Mouse (Mus musculus) CH12.LX (cell line): Measurements from ENCODE around the gene Ttc7b. TPM values are rescaled to one million over a fixed set of nuclear protein-coding genes. Genes with fewer than 3 reads are reported as not detected.

Source experiments
- DNase-seq: peaks from one replicate; pipeline ENCODE4 v3.0.0-alpha.2; 2013; ENCODE audit errors: extremely low read depth
- H3K27ac ChIP-seq: 2 replicates; pipeline ENCODE4 v1.5.1; 2012; ENCODE audit warnings: low read depth, mild to moderate bottlenecking, control low read depth, moderate library complexity; ENCODE audit not compliant: insufficient read depth
- H3K27me3 ChIP-seq: replicated peaks from 2 replicates; pipeline ENCODE3; 2012; ENCODE audit warnings: inconsistent platforms
- H3K36me3 ChIP-seq, 2 experiments: replicated peaks in 1 of 2; 2 replicates each; pipeline versions ENCODE3 to v1.6.1; 2012; ENCODE audit warnings: inconsistent platforms in 1 of 2, low read length in 1 of 2, mild to moderate bottlenecking in 1 of 2, mixed read lengths in 1 of 2, moderate library complexity in 1 of 2; ENCODE audit not compliant: control insufficient read depth in 1 of 2, insufficient read depth in 1 of 2
- H3K4me1 ChIP-seq, 2 experiments: 2 replicates each; pipeline ENCODE4 v1.6.1; 2012; ENCODE audit warnings: inconsistent platforms in 1 of 2, moderate library complexity in 1 of 2; ENCODE audit not compliant: insufficient read depth in 2 of 2, control insufficient read depth in 1 of 2
- H3K4me2 ChIP-seq: 2 replicates; pipeline ENCODE4 v1.6.1; 2012; ENCODE audit warnings: low read depth, mild to moderate bottlenecking, control low read depth; ENCODE audit not compliant: poor library complexity, insufficient read depth, severe bottlenecking
- H3K4me3 ChIP-seq, 3 experiments: fragments of 150-350 bp in 1 of 3; sonication (generic) in 1 of 3; replicated peaks in 1 of 3; 2 replicates each; pipeline versions ENCODE3 to v1.5.1; 2011 to 2012; ENCODE audit warnings: low read depth in 2 of 3, low read length in 2 of 3, mild to moderate bottlenecking in 2 of 3, moderate library complexity in 2 of 3, control low read depth in 1 of 3, improper control_type of control experiment in 1 of 3, inconsistent platforms in 1 of 3, mixed read lengths in 1 of 3; ENCODE audit not compliant: poor library complexity in 1 of 3
- H3K79me2 ChIP-seq: replicated peaks from 2 replicates; pipeline ENCODE4 v1.6.1; 2012; ENCODE audit warnings: mild to moderate bottlenecking, moderate library complexity; ENCODE audit not compliant: control insufficient read depth, poor library complexity, insufficient read depth, severe bottlenecking; ENCODE audit errors: extremely low read depth
- H3K9ac ChIP-seq: 2 replicates; pipeline ENCODE4 v1.6.1; 2012; ENCODE audit warnings: low read depth, mild to moderate bottlenecking, control low read depth, moderate library complexity; ENCODE audit not compliant: insufficient read depth
- H3K9me3 ChIP-seq: replicated peaks from 2 replicates; pipeline ENCODE3; 2012; ENCODE audit warnings: low read length, inconsistent platforms, mixed read lengths
- CTCF ChIP-seq, 2 experiments: IDR thresholded peaks in 1 of 2; conservative IDR thresholded peaks in 1 of 2; 2 replicates each; pipeline ENCODE4 v1.5.1; 2011 to 2012; ENCODE audit warnings: low read depth in 2 of 2, low read length in 2 of 2, improper control_type of control experiment in 1 of 2, inconsistent platforms in 1 of 2, mild to moderate bottlenecking in 1 of 2, moderate library complexity in 1 of 2
- ELF1 ChIP-seq: IDR thresholded peaks from 2 replicates; pipeline ENCODE4 v1.6.1; 2014; ENCODE audit warnings: low read depth, mild to moderate bottlenecking, inconsistent platforms, low read length, improper control_type of control experiment
- GABPA ChIP-seq: IDR thresholded peaks from 2 replicates; pipeline ENCODE4 v1.6.1; 2012; ENCODE audit warnings: low read depth, low read length, improper control_type of control experiment, inconsistent platforms; ENCODE audit not compliant: insufficient replicate concordance
- IRF4 ChIP-seq: IDR thresholded peaks from 2 replicates; pipeline ENCODE4 v1.6.1; 2014; ENCODE audit warnings: low read depth, mild to moderate bottlenecking, inconsistent platforms, low read length, improper control_type of control experiment
- KAT2A ChIP-seq: IDR thresholded peaks from 2 replicates; pipeline ENCODE4 v1.6.1; 2012; ENCODE audit warnings: low read length, improper control_type of control experiment, inconsistent platforms; ENCODE audit not compliant: insufficient replicate concordance
- MAFK ChIP-seq: IDR thresholded peaks from 2 replicates; pipeline ENCODE4 v1.6.1; 2011; ENCODE audit warnings: low read length, improper control_type of control experiment; ENCODE audit not compliant: insufficient replicate concordance
- MYC ChIP-seq: IDR thresholded peaks from 2 replicates; pipeline ENCODE4 v1.6.1; 2011; ENCODE audit warnings: low read depth, mild to moderate bottlenecking, improper control_type of control experiment, low read length
- NRF1 ChIP-seq: IDR thresholded peaks from 2 replicates; pipeline ENCODE4 v1.6.1; 2014; ENCODE audit warnings: low read depth, mild to moderate bottlenecking, inconsistent platforms, low read length, improper control_type of control experiment, moderate library complexity
- PAX5 ChIP-seq: IDR thresholded peaks from 2 replicates; pipeline ENCODE4 v1.6.1; 2012; ENCODE audit warnings: low read length, inconsistent platforms, mixed read lengths
- POLR2A ChIP-seq: IDR thresholded peaks from 2 replicates; pipeline ENCODE4 v1.6.1; 2011; ENCODE audit warnings: low read depth, mild to moderate bottlenecking, improper control_type of control experiment, low read length
- RCOR1 ChIP-seq: conservative IDR thresholded peaks from 2 replicates; pipeline ENCODE4 v1.6.1; 2012; ENCODE audit warnings: low read depth, mild to moderate bottlenecking, inconsistent platforms, low read length, improper control_type of control experiment
- SMC3 ChIP-seq: IDR thresholded peaks from 2 replicates; pipeline ENCODE4 v1.6.1; 2011; ENCODE audit warnings: low read depth, low read length, improper control_type of control experiment
- USF1 ChIP-seq: IDR thresholded peaks from 2 replicates; pipeline ENCODE4 v1.6.1; 2014; ENCODE audit warnings: low read depth, mild to moderate bottlenecking, inconsistent platforms, low read length, improper control_type of control experiment
- USF2 ChIP-seq: conservative IDR thresholded peaks from 2 replicates; pipeline ENCODE4 v1.6.1; 2011; ENCODE audit warnings: low read depth, low read length, improper control_type of control experiment
- ZC3H11A ChIP-seq: IDR thresholded peaks from 2 replicates; pipeline ENCODE4 v1.6.1; 2012; ENCODE audit warnings: low read depth, mild to moderate bottlenecking, inconsistent platforms, low read length, improper control_type of control experiment
- ZKSCAN1 ChIP-seq: IDR thresholded peaks from 2 replicates; pipeline ENCODE4 v1.6.1; 2012; ENCODE audit warnings: low read depth, inconsistent platforms, low read length, improper control_type of control experiment, borderline replicate concordance
- ZNF384 ChIP-seq: IDR thresholded peaks from 2 replicates; pipeline ENCODE4 v1.6.1; 2012; ENCODE audit warnings: low read depth, low read length, improper control_type of control experiment, inconsistent platforms
- dilution Hi-C: fragments of 300-500 bp; cut with MboI; formaldehyde crosslinking; loops from 2 replicates; pipeline ENCODE4 v1.14.3; 2020; ENCODE audit warnings: low sequenced_read_pairs; ENCODE audit not compliant: extremely low pct_unique_long_range_greater_than_20kb, extremely low pct_ligation_motif_present
- in situ Hi-C: fragments of 300-500 bp; cut with MboI; formaldehyde crosslinking; loops from 3 replicates; pipeline ENCODE4 v1.14.3; 2019; ENCODE audit warnings: low sequenced_read_pairs, low pct_ligation_motif_present, low pct_unique_long_range_greater_than_20kb, mixed read lengths
- polyA plus RNA-seq: library from polyadenylated mRNA; unstranded; fragments of >175 nt; gene quantifications from 2 replicates; pipeline ENCODE4 v1.2.1, GENCODE M21; 2012; ENCODE audit warnings: low read depth; ENCODE audit not compliant: insufficient read length
- total RNA-seq, 2 experiments: library from RNA; depleted of rRNA; stranded (reverse); fragments of 300-350 nt in 1 of 2; fragments of >200 nt in 1 of 2; gene quantifications; 2 replicates each; pipeline ENCODE4 v1.2.3; 2012 to 2014

The Ttc7b gene
- total and polyA plus RNA-seq, 3 experiments = 7.8 to 18.3 (median 12.7) TPM

- no peaks in the 10 kb centered on the region for H3K27me3 ChIP-seq
- dilution Hi-C loops (no loop called here), in situ Hi-C loops (no loop called here)
- peaks cover 0 to 43% of the 10 kb centered on the region in 2 experiments for H3K36me3 ChIP-seq
- no peak overlapping the region for H3K9ac ChIP-seq
- peaks cover 0 to 13% of the 10 kb centered on the region in 2 experiments; a peak in 2 of 4 replicates for H3K4me1 ChIP-seq
- no peak for DNase-seq
- no peaks in the 10 kb centered on the region for H3K79me2 ChIP-seq
- H3K27ac ChIP-seq = no peak overlapping the region
- no peak overlapping the region for H3K4me2 ChIP-seq
- H3K4me3 ChIP-seq = no peak overlapping the region
- H3K9me3 ChIP-seq = no peaks in the 10 kb centered on the region
- TF ChIP-seq ZNF384 (no peak), ZKSCAN1 (no peak), ELF1 (no peak), ZC3H11A (no peak), IRF4 (no peak), USF1 (no peak), SMC3 (no peak), GABPA (no peak), POLR2A (no peak), USF2 (no peak), PAX5 (no peak), CTCF (conservative IDR thresholded peaks at IDR 0.05 in 1 of 2, IDR thresholded peaks at IDR 0.05 in 1 of 2; ENCODE audit: low read depth in 2 of 2, low read length in 2 of 2) (no peak), KAT2A (no peak), RCOR1 (no peak), MAFK (no peak)
Measured at GRCm38 (mm10) chr12:100439145-100439755, 81.4 kb downstream of the Ttc7b start.

GRCm38 (mm10) chr12:100438509-100438908 is 82.1 kb downstream of the Ttc7b start:
- no peak for DNase-seq
- TF ChIP-seq CTCF (conservative IDR thresholded peaks at IDR 0.05 in 1 of 2, IDR thresholded peaks at IDR 0.05 in 1 of 2; ENCODE audit: low read depth in 2 of 2, low read length in 2 of 2) = no peak
- no peak for TF ChIP-seq NRF1
- TF ChIP-seq MYC = no peak
- TF ChIP-seq, all 38 proteins: peak for 0
- no peaks in the 10 kb centered on the region for H3K27me3 ChIP-seq
- H3K9ac ChIP-seq = no peak overlapping the region
- dilution Hi-C loops = no loop called here
- H3K36me3 ChIP-seq = peaks cover 0 to 41% of the 10 kb centered on the region in 2 experiments
- H3K79me2 ChIP-seq = no peaks in the 10 kb centered on the region
- H3K4me3 ChIP-seq = no peak overlapping the region
- H3K9me3 ChIP-seq = no peaks in the 10 kb centered on the region
- H3K27ac ChIP-seq = no peak overlapping the region
- peaks cover 0 to 13% of the 10 kb centered on the region in 2 experiments; a peak in 2 of 4 replicates for H3K4me1 ChIP-seq
- H3K4me2 ChIP-seq = no peak overlapping the region
- in situ Hi-C loops = no loop called here
